Mouse (Mus musculus) hindbrain, postnatal 0 days (tissue): ENCODE data around the gene Arhgap21. TPM values are rescaled to one million over a fixed set of nuclear protein-coding genes. Genes with fewer than 3 reads are reported as not detected.
A peak's percentile ranks its signal among the peaks of the same experiment; 100 is the strongest.

ENCODE experiments used
- ATAC-seq: fragments of 200-750 bp; cut with Nextera tagmentation; 2 replicates; pipeline ENCODE4 v1.8.0; 2017; ENCODE audit warnings: mild to moderate bottlenecking, moderate TSS enrichment, moderate library complexity
- DNase-seq: peaks from one replicate; pipeline ENCODE4 v3.0.0-alpha.2; 2015; ENCODE audit warnings: low spot score
- H3K27ac ChIP-seq: fragments of 300-500 bp; sonication (generic); 2 replicates; pipeline ENCODE4 v1.5.1; 2014; ENCODE audit warnings: mild to moderate bottlenecking
- H3K27me3 ChIP-seq: fragments of 300-500 bp; sonication (generic); 2 replicates; pipeline ENCODE4 v1.6.1; 2014; ENCODE audit warnings: low read length, mixed read lengths; ENCODE audit not compliant: insufficient read depth
- H3K36me3 ChIP-seq: fragments of 300-500 bp; sonication (generic); 2 replicates; pipeline ENCODE4 v1.6.1; 2014; ENCODE audit warnings: low read length, mixed read lengths; ENCODE audit not compliant: insufficient read depth
- H3K4me1 ChIP-seq: fragments of 300-500 bp; sonication (generic); 2 replicates; pipeline ENCODE4 v1.6.1; 2014; ENCODE audit warnings: antibody characterized with exemption, low read length, mixed read lengths; ENCODE audit not compliant: insufficient read depth
- H3K4me2 ChIP-seq: fragments of 300-500 bp; sonication (generic); 2 replicates; pipeline ENCODE4 v1.6.1; 2014; ENCODE audit warnings: low read depth, mild to moderate bottlenecking, low read length, moderate library complexity, mixed read lengths
- H3K4me3 ChIP-seq: fragments of 300-500 bp; sonication (generic); 2 replicates; pipeline ENCODE4 v1.5.1; 2014; ENCODE audit warnings: low read length
- H3K9ac ChIP-seq: fragments of 300-500 bp; sonication (generic); replicated peaks from 2 replicates; pipeline ENCODE4 v1.6.1; 2014; ENCODE audit warnings: mild to moderate bottlenecking, low read length, moderate library complexity, mixed read lengths
- H3K9me3 ChIP-seq: fragments of 300-500 bp; sonication (generic); 2 replicates; pipeline ENCODE4 v1.6.1; 2016; ENCODE audit warnings: low read length, mixed read lengths
- CTCF ChIP-seq: IDR thresholded peaks from 2 replicates; pipeline ENCODE4 v1.5.1; 2016; ENCODE audit warnings: antibody characterized with exemption, control low read depth, low read depth
- WGBS: fragments of 180-500 bp; shearing (Covaris S2); extraction: QIAGEN DNeasy Blood & Tissue Kit; methylation state at CpG from one replicate; pipeline ENCODE4 v1.1.7; 2014; 5-methylcytosine and 5-hydroxymethylcytosine counted together
- polyA plus RNA-seq: library from polyadenylated mRNA; unstranded; fragments of >200 nt; fragmentation: Nextera tagmentation; extraction: Ambion mirVana; gene quantifications from 2 replicates; pipeline ENCODE4 v1.2.1, GENCODE M21; 2015
- total RNA-seq: library from RNA; depleted of rRNA; stranded (reverse); fragments of >200 nt; gene quantifications from 2 replicates; pipeline ENCODE4 v1.2.3, GENCODE M21; 2014

Gene Arhgap21
- total and polyA plus RNA-seq, 2 experiments from 2014 or later: 26.6 to 65.8 TPM

GRCm38 (mm10) chr2:20967101-20967645 is 1.5 kb downstream of the Arhgap21 start:
- H3K9ac ChIP-seq: peak overlapping the region; percentile 99
- DNase-seq: peak; percentile 63
- ATAC-seq: no peak
- peak overlapping the region; percentile 93 for H3K4me2 ChIP-seq
- H3K4me3 ChIP-seq: peak overlapping the region; percentile 95
- no peaks in the 10 kb centered on the region for H3K36me3 ChIP-seq
- WGBS: under 1% methylated on average over 13 of the region's 13 CpGs
- no peak for TF ChIP-seq CTCF
- H3K27me3 ChIP-seq: no peaks in the 10 kb centered on the region
- no peaks in the 10 kb centered on the region for H3K9me3 ChIP-seq
- H3K27ac ChIP-seq: peak overlapping the region; percentile 100
- peaks cover 22% of the 10 kb centered on the region for H3K4me1 ChIP-seq

GRCm38 (mm10) chr2:20966176-20967100 is 2.2 kb downstream of the Arhgap21 start:
- peak overlapping the region; percentile 93 for H3K4me2 ChIP-seq
- ATAC-seq: no peak
- peaks cover 27% of the 10 kb centered on the region for H3K4me1 ChIP-seq
- DNase-seq: peak; percentile 19
- H3K36me3 ChIP-seq: no peaks in the 10 kb centered on the region
- TF ChIP-seq CTCF: no peak
- H3K9ac ChIP-seq: peak overlapping the region; percentile 99
- WGBS: 7% methylated on average over 18 of the region's 18 CpGs
- peak overlapping the region; percentile 95 for H3K4me3 ChIP-seq
- H3K27ac ChIP-seq: peak overlapping the region; percentile 100
- no peaks in the 10 kb centered on the region for H3K9me3 ChIP-seq
- H3K27me3 ChIP-seq: no peaks in the 10 kb centered on the region

- Histone ChIP-seq H3K9me3 (no peaks in the 10 kb centered on the region), H3K36me3 (no peaks in the 10 kb centered on the region), H3K27ac (no peak overlapping the region), H3K9ac (no peak overlapping the region), H3K4me2 (peak overlapping the region; percentile 93), H3K4me3 (peak overlapping the region; percentile 95), H3K4me1 (peaks cover 35% of the 10 kb centered on the region), H3K27me3 (no peaks in the 10 kb centered on the region)
- DNase-seq: no peak
- WGBS: 45% methylated on average over 3 of the region's 3 CpGs
- ATAC-seq: no peak
- no peak for TF ChIP-seq CTCF
These were observed 3.3 kb downstream of the Arhgap21 start for GRCm38 (mm10) chr2:20965361-20965760.

GRCm38 (mm10) chr2:20964461-20964860 is 4.2 kb downstream of the Arhgap21 start:
- H3K36me3 ChIP-seq: no peaks in the 10 kb centered on the region
- peak overlapping the region; percentile 93 for H3K4me2 ChIP-seq
- TF ChIP-seq CTCF: no peak
- H3K27me3 ChIP-seq: no peaks in the 10 kb centered on the region
- no peaks in the 10 kb centered on the region for H3K9me3 ChIP-seq
- H3K27ac ChIP-seq: no peak overlapping the region
- peak overlapping the region; percentile 18 for H3K4me3 ChIP-seq
- no peak for DNase-seq
- H3K4me1 ChIP-seq: peaks cover 42% of the 10 kb centered on the region
- ATAC-seq: no peak
- no peak overlapping the region for H3K9ac ChIP-seq

GRCm38 (mm10) chr2:20963226-20963805 is 5.4 kb downstream of the Arhgap21 start:
- Histone ChIP-seq H3K27me3 (no peaks in the 10 kb centered on the region), H3K4me2 (peak overlapping the region; percentile 35), H3K4me1 (peaks cover 42% of the 10 kb centered on the region), H3K9me3 (no peaks in the 10 kb centered on the region), H3K9ac (0 out of 2 replicates have a peak overlapping the region, but pooled peaks have one; percentile 2), H3K4me3 (no peak overlapping the region), H3K27ac (no peak overlapping the region), H3K36me3 (no peaks in the 10 kb centered on the region)
- no peak for ATAC-seq
- no peak for DNase-seq
- 73% methylated on average over 5 of the region's 5 CpGs for WGBS
- TF ChIP-seq CTCF: no peak

GRCm38 (mm10) chr2:20962284-20962683 is 6.4 kb downstream of the Arhgap21 start:
- Histone ChIP-seq H3K4me1 (peaks cover 42% of the 10 kb centered on the region), H3K4me2 (peak overlapping the region; percentile 48), H3K9me3 (no peaks in the 10 kb centered on the region), H3K27me3 (no peaks in the 10 kb centered on the region), H3K9ac (0 out of 2 replicates have a peak overlapping the region, but pooled peaks have one; percentile 24), H3K27ac (peak overlapping the region; percentile 64; the same call in 1 of the 2 replicates), H3K36me3 (no peaks in the 10 kb centered on the region), H3K4me3 (peak overlapping the region; percentile 10; the same call in 1 of the 2 replicates)
- TF ChIP-seq CTCF: no peak
- DNase-seq: peak; percentile 37
- ATAC-seq: peak; percentile 58; the same call in 1 of the 2 replicates
- WGBS: 5% methylated on average over 2 of the region's 2 CpGs
